Mouse (Mus musculus): Measurements from ENCODE around the gene Stard3. TPM values are rescaled to one million over a fixed set of nuclear protein-coding genes. Genes with fewer than 3 reads are reported as not detected.
A peak's percentile ranks its signal among the peaks of the same experiment; 100 is the strongest.

Gene Stard3
- 45.2 and 52.5 TPM in 2 replicates for polyA plus RNA-seq (2015; fragmentation: Nextera tagmentation; extraction: Ambion mirVana)

- peak within 1 kb of the TSS; percentile 76 for H3K4me2 ChIP-seq
- H3K36me3 ChIP-seq: no peaks in the 10 kb centered on the region
- ATAC-seq (ENCODE audit: borderline replicate concordance, extremely low read depth, low FRiP score, low TSS enrichment): peak; percentile 90
- under 1% methylated on average over 60 of the region's 60 CpGs for WGBS
- peak within 1 kb of the TSS; percentile 84 for H3K4me3 ChIP-seq
- peaks cover 12% of the 10 kb centered on the region; the same call in 1 of the 2 replicates for H3K27me3 ChIP-seq
- H3K27ac ChIP-seq: peak within 1 kb of the TSS; percentile 96
- H3K9me3 ChIP-seq: no peaks in the 10 kb centered on the region
- peak within 1 kb of the TSS; percentile 66 for H3K9ac ChIP-seq
- H3K4me1 ChIP-seq: peaks cover 64% of the 10 kb centered on the region
Observed at GRCm38 (mm10) chr11:98358161-98359083, at the start of gene Stard3. Gene Stard3 (plus strand): TSS chr11:98358368.

- Histone ChIP-seq H3K9ac (no peak overlapping the region), H3K9me3 (no peaks in the 10 kb centered on the region), H3K36me3 (no peaks in the 10 kb centered on the region), H3K27ac (no peak overlapping the region), H3K4me1 (no peaks in the 10 kb centered on the region), H3K4me2 (no peak overlapping the region), H3K27me3 (peaks cover 73% of the 10 kb centered on the region), H3K4me3 (no peak overlapping the region)
- ATAC-seq (ENCODE audit: borderline replicate concordance, extremely low read depth, low FRiP score, low TSS enrichment): no peak
- WGBS: 4% methylated on average over 26 of the region's 26 CpGs
Observed at GRCm38 (mm10) chr11:98313790-98314323, 44.3 kb upstream of the Stard3 start.

- Histone ChIP-seq H3K9ac (no peak overlapping the region), H3K4me3 (no peak overlapping the region), H3K4me1 (no peaks in the 10 kb centered on the region), H3K27ac (no peak overlapping the region), H3K4me2 (no peak overlapping the region), H3K27me3 (peaks cover 95% of the 10 kb centered on the region), H3K9me3 (no peaks in the 10 kb centered on the region), H3K36me3 (no peaks in the 10 kb centered on the region)
- WGBS: 8% methylated on average over 7 of the region's 7 CpGs
- ATAC-seq (ENCODE audit: borderline replicate concordance, extremely low read depth, low FRiP score, low TSS enrichment): no peak
Observed at GRCm38 (mm10) chr11:98317479-98317878, 40.7 kb upstream of the Stard3 start.

- no peak for ATAC-seq (ENCODE audit: borderline replicate concordance, extremely low read depth, low FRiP score, low TSS enrichment)
- Histone ChIP-seq H3K9me3 (no peaks in the 10 kb centered on the region), H3K9ac (no peak overlapping the region), H3K4me1 (no peaks in the 10 kb centered on the region), H3K4me3 (no peak overlapping the region), H3K36me3 (no peaks in the 10 kb centered on the region), H3K27ac (no peak overlapping the region), H3K4me2 (no peak overlapping the region), H3K27me3 (peaks cover 98% of the 10 kb centered on the region)
- 4% methylated on average over 14 of the region's 14 CpGs for WGBS
Observed at GRCm38 (mm10) chr11:98318421-98319116, 39.6 kb upstream of the Stard3 start.

- H3K4me1 ChIP-seq: no peaks in the 10 kb centered on the region
- no peak overlapping the region for H3K4me3 ChIP-seq
- H3K27me3 ChIP-seq: peaks cover 99% of the 10 kb centered on the region
- H3K36me3 ChIP-seq: no peaks in the 10 kb centered on the region
- H3K27ac ChIP-seq: no peak overlapping the region
- ATAC-seq (ENCODE audit: borderline replicate concordance, extremely low read depth, low FRiP score, low TSS enrichment): no peak
- no peak overlapping the region for H3K9ac ChIP-seq
- 4% methylated on average over 15 of the region's 15 CpGs for WGBS
- H3K9me3 ChIP-seq: no peaks in the 10 kb centered on the region
- no peak overlapping the region for H3K4me2 ChIP-seq
Observed at GRCm38 (mm10) chr11:98319120-98319519, 39.0 kb upstream of the Stard3 start.

- no peaks in the 10 kb centered on the region for H3K4me1 ChIP-seq
- H3K4me3 ChIP-seq: no peak overlapping the region
- H3K27ac ChIP-seq: no peak overlapping the region
- WGBS: 16% methylated on average over 4 of the region's 4 CpGs
- no peak overlapping the region for H3K4me2 ChIP-seq
- ATAC-seq (ENCODE audit: borderline replicate concordance, extremely low read depth, low FRiP score, low TSS enrichment): no peak
- H3K27me3 ChIP-seq: peaks cover 99% of the 10 kb centered on the region
- no peak overlapping the region for H3K9ac ChIP-seq
- no peaks in the 10 kb centered on the region for H3K9me3 ChIP-seq
- H3K36me3 ChIP-seq: no peaks in the 10 kb centered on the region
Observed at GRCm38 (mm10) chr11:98319544-98319943, 38.6 kb upstream of the Stard3 start.

GRCm38 (mm10) chr11:98319944-98320343 is 38.2 kb upstream of the Stard3 start:
- no peak for ATAC-seq (ENCODE audit: borderline replicate concordance, extremely low read depth, low FRiP score, low TSS enrichment)
- Histone ChIP-seq H3K27ac (no peak overlapping the region), H3K9ac (no peak overlapping the region), H3K36me3 (no peaks in the 10 kb centered on the region), H3K4me2 (no peak overlapping the region), H3K27me3 (peaks cover 100% of the 10 kb centered on the region), H3K9me3 (no peaks in the 10 kb centered on the region), H3K4me1 (no peaks in the 10 kb centered on the region), H3K4me3 (no peak overlapping the region)
- 14% methylated on average over 2 of the region's 2 CpGs for WGBS

- ATAC-seq (ENCODE audit: borderline replicate concordance, extremely low read depth, low FRiP score, low TSS enrichment): no peak
- H3K27me3 ChIP-seq: peaks cover 100% of the 10 kb centered on the region
- no peaks in the 10 kb centered on the region for H3K9me3 ChIP-seq
- no peak overlapping the region for H3K4me3 ChIP-seq
- H3K4me2 ChIP-seq: no peak overlapping the region
- no peaks in the 10 kb centered on the region for H3K4me1 ChIP-seq
- H3K9ac ChIP-seq: no peak overlapping the region
- no peak overlapping the region for H3K27ac ChIP-seq
- 17% methylated on average over 12 of the region's 12 CpGs for WGBS
- no peaks in the 10 kb centered on the region for H3K36me3 ChIP-seq
Observed at GRCm38 (mm10) chr11:98320381-98320780, 37.8 kb upstream of the Stard3 start.

GRCm38 (mm10) chr11:98320806-98321676 is 37.1 kb upstream of the Stard3 start:
- WGBS: 3% methylated on average over 30 of the region's 30 CpGs
- Histone ChIP-seq H3K4me2 (no peak overlapping the region), H3K4me1 (no peaks in the 10 kb centered on the region), H3K36me3 (no peaks in the 10 kb centered on the region), H3K9ac (no peak overlapping the region), H3K4me3 (no peak overlapping the region), H3K9me3 (no peaks in the 10 kb centered on the region), H3K27me3 (peaks cover 100% of the 10 kb centered on the region), H3K27ac (no peak overlapping the region)
- no peak for ATAC-seq (ENCODE audit: borderline replicate concordance, extremely low read depth, low FRiP score, low TSS enrichment)

- WGBS: 6% methylated on average over 5 of the region's 5 CpGs
- no peak overlapping the region for H3K9ac ChIP-seq
- H3K4me2 ChIP-seq: no peak overlapping the region
- H3K27me3 ChIP-seq: peaks cover 100% of the 10 kb centered on the region
- ATAC-seq (ENCODE audit: borderline replicate concordance, extremely low read depth, low FRiP score, low TSS enrichment): no peak
- H3K9me3 ChIP-seq: no peaks in the 10 kb centered on the region
- no peaks in the 10 kb centered on the region for H3K4me1 ChIP-seq
- no peaks in the 10 kb centered on the region for H3K36me3 ChIP-seq
- no peak overlapping the region for H3K4me3 ChIP-seq
- no peak overlapping the region for H3K27ac ChIP-seq
Observed at GRCm38 (mm10) chr11:98321677-98322003, 36.5 kb upstream of the Stard3 start.

- WGBS: 0% methylated on average over 1 of the region's 1 CpGs
- Histone ChIP-seq H3K4me3 (no peak overlapping the region), H3K4me2 (no peak overlapping the region), H3K9ac (no peak overlapping the region), H3K27ac (no peak overlapping the region), H3K36me3 (no peaks in the 10 kb centered on the region), H3K9me3 (no peaks in the 10 kb centered on the region), H3K4me1 (peaks cover 2% of the 10 kb centered on the region), H3K27me3 (peaks cover 100% of the 10 kb centered on the region)
- no peak for ATAC-seq (ENCODE audit: borderline replicate concordance, extremely low read depth, low FRiP score, low TSS enrichment)
Observed at GRCm38 (mm10) chr11:98322159-98322558, 36.0 kb upstream of the Stard3 start.

Data from lung, embryonic 15.5 days (tissue).